Mouse (Mus musculus): ENCODE results near the gene Tmem163. TPM values are rescaled to one million over a fixed set of nuclear protein-coding genes. Genes with fewer than 3 reads are reported as not detected.

Gene Tmem163
- total and polyA plus RNA-seq, 3 experiments, result not detected

GRCm38 (mm10) chr1:127475756-127476155 is 203.6 kb downstream of the Tmem163 start:
- no peaks in the 10 kb centered on the region for H3K9me3 ChIP-seq (replicated peaks; ENCODE audit: insufficient read depth, low read length)
- H3K4me3 ChIP-seq (ENCODE audit: control insufficient read depth in 1 of 2, insufficient read depth in 1 of 2, low read depth in 2 of 2, low read length in 2 of 2), result no peak overlapping the region
- H3K4me1 ChIP-seq (ENCODE audit: control insufficient read depth in 1 of 2, insufficient read depth in 2 of 2, low read length in 2 of 2), result no peaks in the 10 kb centered on the region
- no peak for DNase-seq (ENCODE audit: low read depth, low spot score)
- H3K27ac ChIP-seq (ENCODE audit: control insufficient read depth, low read depth, low read length), result no peak overlapping the region
- no peak overlapping the region for H3K9ac ChIP-seq (ENCODE audit: control insufficient read depth, low read depth, low read length, poor library complexity, severe bottlenecking)
- TF ChIP-seq POLR2AphosphoS5 (IDR thresholded peaks at IDR 0.05; ENCODE audit: borderline replicate concordance, low read depth, low read length), result no peak
- no peak for TF ChIP-seq CTCF (IDR thresholded peaks at IDR 0.05 in 2 of 3, conservative IDR thresholded peaks at IDR 0.05 in 1 of 3; ENCODE audit: control insufficient read depth in 1 of 3, insufficient read depth in 1 of 3, low read depth in 2 of 3, low read length in 3 of 3, poor library complexity in 1 of 3, severe bottlenecking in 1 of 3)
- no peak for TF ChIP-seq POLR2A (IDR thresholded peaks at IDR 0.05; ENCODE audit: control insufficient read depth in 1 of 2, insufficient read depth in 1 of 2, low read depth in 1 of 2, low read length in 2 of 2, poor library complexity in 1 of 2)
- no peak for TF ChIP-seq NELFE (IDR thresholded peaks at IDR 0.05; ENCODE audit: low read depth, low read length)
- TF ChIP-seq JUND (IDR thresholded peaks at IDR 0.05; ENCODE audit: low read depth, low read length), result no peak
- no peak for TF ChIP-seq ETS1 (IDR thresholded peaks at IDR 0.05; ENCODE audit: low read depth, low read length)
- no peaks in the 10 kb centered on the region; a peak in 1 of 4 replicates for H3K36me3 ChIP-seq (ENCODE audit: control insufficient read depth in 1 of 2, insufficient read depth in 2 of 2, low read length in 2 of 2)
- no peaks in the 10 kb centered on the region for H3K27me3 ChIP-seq (ENCODE audit: control insufficient read depth in 1 of 2, insufficient read depth in 2 of 2, low read length in 2 of 2)
- no peaks in the 10 kb centered on the region for H3K79me2 ChIP-seq (ENCODE audit: control insufficient read depth, insufficient read depth, low read length, poor library complexity)

- H3K4me3 ChIP-seq (ENCODE audit: control insufficient read depth in 1 of 2, insufficient read depth in 1 of 2, low read depth in 2 of 2, low read length in 2 of 2), result no peak overlapping the region
- no peak overlapping the region for H3K9ac ChIP-seq (ENCODE audit: control insufficient read depth, low read depth, low read length, poor library complexity, severe bottlenecking)
- TF ChIP-seq MYB (IDR thresholded peaks at IDR 0.05; ENCODE audit: low read depth, low read length) (no peak), POLR2A (IDR thresholded peaks at IDR 0.05; ENCODE audit: control insufficient read depth in 1 of 2, insufficient read depth in 1 of 2, low read depth in 1 of 2, low read length in 2 of 2, poor library complexity in 1 of 2) (no peak), NRF1 (IDR thresholded peaks at IDR 0.05; ENCODE audit: insufficient read depth, low read depth, low read length, poor library complexity, severe bottlenecking) (no peak), CHD1 (IDR thresholded peaks at IDR 0.05; ENCODE audit: low read depth, low read length) (no peak), POLR2AphosphoS5 (IDR thresholded peaks at IDR 0.05; ENCODE audit: borderline replicate concordance, low read depth, low read length) (no peak), JUND (IDR thresholded peaks at IDR 0.05; ENCODE audit: low read depth, low read length) (no peak), MXI1 (IDR thresholded peaks at IDR 0.05; ENCODE audit: low read depth, low read length) (no peak), BHLHE40 (IDR thresholded peaks at IDR 0.05; ENCODE audit: borderline replicate concordance, low read depth, low read length) (no peak), CHD2 (IDR thresholded peaks at IDR 0.05; ENCODE audit: low read length) (no peak), NELFE (IDR thresholded peaks at IDR 0.05; ENCODE audit: low read depth, low read length) (no peak), ETS1 (IDR thresholded peaks at IDR 0.05; ENCODE audit: low read depth, low read length) (no peak), POLR2AphosphoS2 (IDR thresholded peaks at IDR 0.05; ENCODE audit: low read length) (no peak), SMC3 (IDR thresholded peaks at IDR 0.05; ENCODE audit: low read depth, low read length) (no peak), RCOR1 (IDR thresholded peaks at IDR 0.05; ENCODE audit: low read depth, low read length) (no peak), TAL1 (IDR thresholded peaks at IDR 0.05; ENCODE audit: low read length) (no peak), MYC (IDR thresholded peaks at IDR 0.05; ENCODE audit: low read depth, low read length) (no peak), E2F4 (IDR thresholded peaks at IDR 0.05; ENCODE audit: borderline replicate concordance, low read depth, low read length) (no peak), TCF12 (IDR thresholded peaks at IDR 0.05; ENCODE audit: low read depth, low read length) (no peak)
- no peaks in the 10 kb centered on the region for H3K9me3 ChIP-seq (replicated peaks; ENCODE audit: insufficient read depth, low read length)
- DNase-seq (ENCODE audit: low read depth, low spot score), result no peak
- no peaks in the 10 kb centered on the region for H3K79me2 ChIP-seq (ENCODE audit: control insufficient read depth, insufficient read depth, low read length, poor library complexity)
- H3K27ac ChIP-seq (ENCODE audit: control insufficient read depth, low read depth, low read length), result no peak overlapping the region
- H3K27me3 ChIP-seq (ENCODE audit: control insufficient read depth in 1 of 2, insufficient read depth in 2 of 2, low read length in 2 of 2), result no peaks in the 10 kb centered on the region
- H3K36me3 ChIP-seq (ENCODE audit: control insufficient read depth in 1 of 2, insufficient read depth in 2 of 2, low read length in 2 of 2), result peaks cover 0 to 2% of the 10 kb centered on the region in 2 experiments; a peak in 1 of 4 replicates
- no peaks in the 10 kb centered on the region for H3K4me1 ChIP-seq (ENCODE audit: control insufficient read depth in 1 of 2, insufficient read depth in 2 of 2, low read length in 2 of 2)
Measured at GRCm38 (mm10) chr1:127470175-127470574, 209.2 kb downstream of the Tmem163 start.
